Mouse (Mus musculus): ENCODE data around the gene Fam13c. TPM values are rescaled to one million over a fixed set of nuclear protein-coding genes. Genes with fewer than 3 reads are reported as not detected.

The Fam13c gene
- 35.3 TPM for polyA plus RNA-seq (2014; fragmentation: Illumina TruSeq; extraction: RNeasy Lipid Tissue Mini Kit (QIAGEN cat#74804); ENCODE audit: low read depth, low replicate concordance)

GRCm38 (mm10) chr10:70439676-70440521, at the start of gene Fam13c:
Gene Fam13c (plus strand): TSS chr10:70440481.

Other genes with a start within 250 kb of the Fam13c start
- not detected for gene Mrln, start 235.8 kb upstream of the Fam13c start, polyA plus RNA-seq (2014; fragmentation: Illumina TruSeq; extraction: RNeasy Lipid Tissue Mini Kit (QIAGEN cat#74804); ENCODE audit: low read depth, low replicate concordance)
- gene Slc16a9, start 195.4 kb upstream of the Fam13c start, polyA plus RNA-seq (2014; fragmentation: Illumina TruSeq; extraction: RNeasy Lipid Tissue Mini Kit (QIAGEN cat#74804); ENCODE audit: low read depth, low replicate concordance) = 5.2 TPM
- gene Phyhipl, start 215.5 kb downstream of the Fam13c start, polyA plus RNA-seq (2014; fragmentation: Illumina TruSeq; extraction: RNeasy Lipid Tissue Mini Kit (QIAGEN cat#74804); ENCODE audit: low read depth, low replicate concordance) = 4.5 TPM

Data from adrenal gland, adult 10 weeks (tissue).